Mouse (Mus musculus): ENCODE results near the gene Trpm8. TPM values are rescaled to one million over a fixed set of nuclear protein-coding genes. Genes with fewer than 3 reads are reported as not detected.

Trpm8 gene
- polyA plus RNA-seq, 1 experiment from 2014 or later = not detected

- WGBS = 62% methylated on average over 7 of the region's 7 CpGs
- DNase-seq = no peak
- peaks cover 48% of the 10 kb centered on the region for H3K9me3 ChIP-seq (ENCODE audit: low read depth, low read length)
- no peak overlapping the region for H3K4me2 ChIP-seq
- peak; percentile 62 for TF ChIP-seq CTCF (IDR thresholded peaks at IDR 0.05; ENCODE audit: low read depth)
- H3K27ac ChIP-seq (ENCODE audit: low read depth) = no peak overlapping the region
- H3K27me3 ChIP-seq (ENCODE audit: insufficient read depth, low read length) = no peaks in the 10 kb centered on the region
- no peak for ATAC-seq (ENCODE audit: insufficient read depth)
- H3K4me3 ChIP-seq (ENCODE audit: low read depth, low read length) = no peak overlapping the region
- H3K36me3 ChIP-seq (ENCODE audit: insufficient read depth) = no peaks in the 10 kb centered on the region
- no peak overlapping the region for H3K9ac ChIP-seq
- no peaks in the 10 kb centered on the region for H3K4me1 ChIP-seq (ENCODE audit: insufficient read depth)
Observed at GRCm38 (mm10) chr1:88284946-88285320, 7.5 kb downstream of the Trpm8 start.

- Histone ChIP-seq H3K27me3 (ENCODE audit: insufficient read depth, low read length) (no peaks in the 10 kb centered on the region), H3K36me3 (ENCODE audit: insufficient read depth) (no peaks in the 10 kb centered on the region), H3K4me3 (ENCODE audit: low read depth, low read length) (no peak overlapping the region), H3K9ac (no peak overlapping the region), H3K9me3 (ENCODE audit: low read depth, low read length) (peaks cover 48% of the 10 kb centered on the region), H3K27ac (ENCODE audit: low read depth) (no peak overlapping the region), H3K4me1 (ENCODE audit: insufficient read depth) (no peaks in the 10 kb centered on the region), H3K4me2 (no peak overlapping the region)
- ATAC-seq (ENCODE audit: insufficient read depth) (no peak), DNase-seq (no peak)
- TF ChIP-seq CTCF (IDR thresholded peaks at IDR 0.05; ENCODE audit: low read depth) = no peak
- WGBS = 63% methylated on average over 5 of the region's 5 CpGs
Observed at GRCm38 (mm10) chr1:88285652-88286051, 8.2 kb downstream of the Trpm8 start.

- no peak for TF ChIP-seq CTCF (IDR thresholded peaks at IDR 0.05; ENCODE audit: low read depth)
- ATAC-seq (ENCODE audit: insufficient read depth) (no peak), DNase-seq (no peak)
- H3K4me2 ChIP-seq = no peak overlapping the region
- H3K27me3 ChIP-seq (ENCODE audit: insufficient read depth, low read length) = no peaks in the 10 kb centered on the region
- H3K4me1 ChIP-seq (ENCODE audit: insufficient read depth) = no peaks in the 10 kb centered on the region
- H3K9ac ChIP-seq = no peak overlapping the region
- no peak overlapping the region for H3K27ac ChIP-seq (ENCODE audit: low read depth)
- H3K36me3 ChIP-seq (ENCODE audit: insufficient read depth) = no peaks in the 10 kb centered on the region
- WGBS = 81% methylated on average over 15 of the region's 15 CpGs
- H3K4me3 ChIP-seq (ENCODE audit: low read depth, low read length) = no peak overlapping the region
- peaks cover 49% of the 10 kb centered on the region for H3K9me3 ChIP-seq (ENCODE audit: low read depth, low read length)
Observed at GRCm38 (mm10) chr1:88286136-88286845, 8.8 kb downstream of the Trpm8 start.

- no peak overlapping the region for H3K4me3 ChIP-seq (ENCODE audit: low read depth, low read length)
- no peaks in the 10 kb centered on the region for H3K36me3 ChIP-seq (ENCODE audit: insufficient read depth)
- no peaks in the 10 kb centered on the region for H3K27me3 ChIP-seq (ENCODE audit: insufficient read depth, low read length)
- no peak for TF ChIP-seq CTCF (IDR thresholded peaks at IDR 0.05; ENCODE audit: low read depth)
- 73% methylated on average over 13 of the region's 13 CpGs for WGBS
- peaks cover 55% of the 10 kb centered on the region for H3K9me3 ChIP-seq (ENCODE audit: low read depth, low read length)
- no peak overlapping the region for H3K4me2 ChIP-seq
- no peak overlapping the region for H3K27ac ChIP-seq (ENCODE audit: low read depth)
- H3K9ac ChIP-seq = no peak overlapping the region
- no peaks in the 10 kb centered on the region for H3K4me1 ChIP-seq (ENCODE audit: insufficient read depth)
- ATAC-seq (ENCODE audit: insufficient read depth) = no peak
- no peak for DNase-seq
Observed at GRCm38 (mm10) chr1:88286887-88287696, 9.6 kb downstream of the Trpm8 start.

- Histone ChIP-seq H3K9ac (no peak overlapping the region), H3K36me3 (ENCODE audit: insufficient read depth) (no peaks in the 10 kb centered on the region), H3K4me1 (ENCODE audit: insufficient read depth) (no peaks in the 10 kb centered on the region), H3K4me3 (ENCODE audit: low read depth, low read length) (no peak overlapping the region), H3K27me3 (ENCODE audit: insufficient read depth, low read length) (no peaks in the 10 kb centered on the region), H3K4me2 (no peak overlapping the region), H3K27ac (ENCODE audit: low read depth) (no peak overlapping the region), H3K9me3 (ENCODE audit: low read depth, low read length) (peaks cover 54% of the 10 kb centered on the region)
- 35% methylated on average over 5 of the region's 5 CpGs for WGBS
- TF ChIP-seq CTCF (IDR thresholded peaks at IDR 0.05; ENCODE audit: low read depth) = peak; percentile 87
- DNase-seq (peak; percentile 86), ATAC-seq (ENCODE audit: insufficient read depth) (no peak)
Observed at GRCm38 (mm10) chr1:88287697-88287980, 10.2 kb downstream of the Trpm8 start.

GRCm38 (mm10) chr1:88288056-88288788 lies 10.8 kb downstream of the Trpm8 start:
- WGBS = 36% methylated on average over 3 of the region's 3 CpGs

GRCm38 (mm10) chr1:88288789-88289127 lies 11.3 kb downstream of the Trpm8 start:
- H3K9ac ChIP-seq = no peak overlapping the region
- H3K4me2 ChIP-seq = no peak overlapping the region
- no peak overlapping the region for H3K27ac ChIP-seq (ENCODE audit: low read depth)
- 63% methylated on average over 3 of the region's 3 CpGs for WGBS
- ATAC-seq (ENCODE audit: insufficient read depth) = no peak
- H3K27me3 ChIP-seq (ENCODE audit: insufficient read depth, low read length) = no peaks in the 10 kb centered on the region
- H3K36me3 ChIP-seq (ENCODE audit: insufficient read depth) = no peaks in the 10 kb centered on the region
- H3K4me1 ChIP-seq (ENCODE audit: insufficient read depth) = no peaks in the 10 kb centered on the region
- H3K4me3 ChIP-seq (ENCODE audit: low read depth, low read length) = no peak overlapping the region
- peaks cover 45% of the 10 kb centered on the region for H3K9me3 ChIP-seq (ENCODE audit: low read depth, low read length)
- DNase-seq = no peak
- TF ChIP-seq CTCF (IDR thresholded peaks at IDR 0.05; ENCODE audit: low read depth) = no peak

More at GRCm38 (mm10) chr1:88288056-88288788, 10.8 kb downstream of the Trpm8 start:
- Histone ChIP-seq H3K4me1 (ENCODE audit: insufficient read depth) (no peaks in the 10 kb centered on the region), H3K27ac (ENCODE audit: low read depth) (no peak overlapping the region), H3K36me3 (ENCODE audit: insufficient read depth) (no peaks in the 10 kb centered on the region), H3K9ac (no peak overlapping the region), H3K4me3 (ENCODE audit: low read depth, low read length) (no peak overlapping the region), H3K9me3 (ENCODE audit: low read depth, low read length) (peaks cover 49% of the 10 kb centered on the region), H3K27me3 (ENCODE audit: insufficient read depth, low read length) (no peaks in the 10 kb centered on the region), H3K4me2 (no peak overlapping the region)
- ATAC-seq (ENCODE audit: insufficient read depth) = no peak
- no peak for TF ChIP-seq CTCF (IDR thresholded peaks at IDR 0.05; ENCODE audit: low read depth)
- DNase-seq = no peak

All from lung, embryonic 14.5 days (tissue).